Mouse (Mus musculus) liver, postnatal 0 days (tissue): ENCODE results near the gene Elmo3. TPM values are rescaled to one million over a fixed set of nuclear protein-coding genes. Genes with fewer than 3 reads are reported as not detected.

Experiments
- ATAC-seq: fragments of 200-750 bp; cut with Nextera tagmentation; 2 replicates; pipeline ENCODE4 v1.8.0; 2017; ENCODE audit warnings: mild to moderate bottlenecking, moderate library complexity
- DNase-seq: peaks from one replicate; pipeline ENCODE4 v3.0.0-alpha.2; 2016
- H3K27ac ChIP-seq: fragments of 300-500 bp; sonication (generic); 2 replicates; pipeline ENCODE4 v1.5.1; 2014; ENCODE audit warnings: antibody characterized with exemption, moderate library complexity, mild to moderate bottlenecking, low read depth
- H3K27me3 ChIP-seq: fragments of 300-500 bp; sonication (generic); 2 replicates; pipeline ENCODE4 v1.6.1; 2014; ENCODE audit warnings: low read length, control low read depth, mixed read lengths; ENCODE audit not compliant: insufficient read depth
- H3K36me3 ChIP-seq: fragments of 300-500 bp; sonication (generic); replicated peaks from 2 replicates; pipeline ENCODE4 v1.6.1; 2014; ENCODE audit warnings: mild to moderate bottlenecking, control low read depth, low read length, moderate library complexity, mixed read lengths; ENCODE audit not compliant: insufficient read depth
- H3K4me1 ChIP-seq: fragments of 300-500 bp; sonication (generic); 2 replicates; pipeline ENCODE4 v1.6.1; 2014; ENCODE audit warnings: antibody characterized with exemption, mild to moderate bottlenecking, control low read depth; ENCODE audit not compliant: insufficient read depth
- H3K4me2 ChIP-seq: fragments of 300-500 bp; sonication (generic); 2 replicates; pipeline ENCODE4 v1.6.1; 2014; ENCODE audit warnings: low read depth, mild to moderate bottlenecking, low read length, moderate library complexity, mixed read lengths
- H3K4me3 ChIP-seq: fragments of 300-500 bp; sonication (generic); 2 replicates; pipeline ENCODE4 v1.5.1; 2014; ENCODE audit warnings: low read depth, low read length
- H3K9ac ChIP-seq: fragments of 300-500 bp; sonication (generic); replicated peaks from 2 replicates; pipeline ENCODE4 v1.6.1; 2014; ENCODE audit warnings: mild to moderate bottlenecking, moderate library complexity
- H3K9me3 ChIP-seq: fragments of 300-500 bp; sonication (generic); 2 replicates; pipeline ENCODE4 v1.6.1; 2016; ENCODE audit warnings: mild to moderate bottlenecking, control low read depth, low read length, mixed read lengths
- CTCF ChIP-seq: sonication (generic); IDR thresholded peaks from 2 replicates; pipeline ENCODE4 v1.5.1; 2016; ENCODE audit warnings: antibody characterized with exemption, low read depth
- EP300 ChIP-seq: IDR thresholded peaks from 2 replicates; pipeline ENCODE4 v1.6.1; 2016; ENCODE audit warnings: antibody characterized with exemption, low read depth, mild to moderate bottlenecking
- WGBS: fragments of 180-500 bp; shearing (Covaris S2); extraction: QIAGEN DNeasy Blood & Tissue Kit; methylation state at CpG from one replicate; pipeline ENCODE4 v1.1.7; 2014; ENCODE audit not compliant: insufficient replicate concordance; 5-methylcytosine and 5-hydroxymethylcytosine counted together
- polyA plus RNA-seq: library from polyadenylated mRNA; unstranded; fragments of >200 nt; fragmentation: Nextera tagmentation; extraction: Ambion mirVana; gene quantifications from 2 replicates; pipeline ENCODE4 v1.2.1, GENCODE M21; 2015

The Elmo3 gene
- polyA plus RNA-seq, 1 experiment from 2014 or later: 7.8 TPM

DNA sequence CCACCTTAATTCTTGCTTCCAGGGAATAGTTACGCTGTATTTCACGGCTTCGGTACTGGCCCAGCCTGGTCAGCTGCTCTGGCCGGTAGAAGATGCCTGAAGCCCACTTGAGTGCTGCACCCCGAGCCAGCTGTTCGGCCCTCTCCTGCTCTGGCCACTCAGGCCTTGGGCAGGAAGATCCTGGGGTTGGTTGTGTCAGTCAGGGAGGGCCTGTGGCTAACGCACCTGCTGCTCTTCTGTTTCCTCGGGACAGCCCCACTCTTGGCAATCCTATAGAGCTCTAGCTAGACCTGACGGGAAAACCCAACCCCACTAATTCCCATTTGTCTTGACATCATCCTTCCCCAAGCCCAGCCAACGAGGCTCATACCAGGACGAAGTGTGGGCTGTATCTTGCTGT, 10.1 kb upstream of the Elmo3 start:
- DNase-seq (no peak), ATAC-seq (no peak)
- peak overlapping the region; percentile 37; the same call in 1 of the 2 replicates for H3K27ac ChIP-seq
- H3K36me3 ChIP-seq: peaks cover 14% of the 10 kb centered on the region
- peaks cover 5% of the 10 kb centered on the region for H3K27me3 ChIP-seq
- H3K4me3 ChIP-seq: peak overlapping the region; percentile 16; the same call in 1 of the 2 replicates
- H3K4me2 ChIP-seq: peak overlapping the region; percentile 34
- no peaks in the 10 kb centered on the region for H3K9me3 ChIP-seq
- WGBS: 65% methylated on average over 11 of the region's 11 CpGs
- H3K9ac ChIP-seq: no peak overlapping the region; the same call in 1 of the 2 replicates
- no peak for TF ChIP-seq EP300
- TF ChIP-seq CTCF: no peak
- peaks cover 37% of the 10 kb centered on the region for H3K4me1 ChIP-seq

GRCm38 (mm10) chr8:105295895-105296573, 9.4 kb upstream of the Elmo3 start, which contains the start of gene Exoc3l:
Gene Exoc3l (minus strand): TSS chr8:105296101.
- H3K4me2 ChIP-seq: peak within 1 kb of the TSS; percentile 90
- H3K27me3 ChIP-seq: no peaks in the 10 kb centered on the region
- H3K4me3 ChIP-seq: peak within 1 kb of the TSS; percentile 94
- H3K9me3 ChIP-seq: no peaks in the 10 kb centered on the region
- peaks cover 32% of the 10 kb centered on the region for H3K4me1 ChIP-seq
- peaks cover 22% of the 10 kb centered on the region for H3K36me3 ChIP-seq
- no peak for DNase-seq
- no peak for ATAC-seq
- TF ChIP-seq CTCF (no peak), EP300 (no peak)
- 36% methylated on average over 11 of the region's 11 CpGs for WGBS
- peak within 1 kb of the TSS; percentile 84 for H3K27ac ChIP-seq
- no peak within 1 kb of the TSS; the same call in 1 of the 2 replicates for H3K9ac ChIP-seq

- no peak for TF ChIP-seq EP300
- TF ChIP-seq CTCF: 0 out of 2 replicates have a peak, but pooled peaks have one; percentile 1
- ATAC-seq: peak; percentile 81
- Histone ChIP-seq H3K27ac (peak within 1 kb of the TSS; percentile 84), H3K9me3 (no peaks in the 10 kb centered on the region), H3K9ac (peak within 1 kb of the TSS; percentile 97), H3K36me3 (peaks cover 37% of the 10 kb centered on the region), H3K4me1 (peaks cover 40% of the 10 kb centered on the region), H3K4me3 (peak within 1 kb of the TSS; percentile 94), H3K4me2 (peak within 1 kb of the TSS; percentile 90), H3K27me3 (no peaks in the 10 kb centered on the region)
- DNase-seq: peak; percentile 95
- WGBS: under 1% methylated on average over 58 of the region's 58 CpGs
Observed at GRCm38 (mm10) chr8:105297511-105298192, 7.7 kb upstream of the Elmo3 start, which contains the start of gene E2f4. Gene E2f4 (plus strand): TSS chr8:105297663.

- Histone ChIP-seq H3K4me2 (peak overlapping the region; percentile 90), H3K9me3 (no peaks in the 10 kb centered on the region), H3K4me3 (peak overlapping the region; percentile 94), H3K4me1 (peaks cover 47% of the 10 kb centered on the region), H3K36me3 (peaks cover 47% of the 10 kb centered on the region), H3K27ac (peak overlapping the region; percentile 84), H3K9ac (peak overlapping the region; percentile 97), H3K27me3 (no peaks in the 10 kb centered on the region)
- WGBS: 38% methylated on average over 18 of the region's 18 CpGs
- DNase-seq: peak; percentile 39
- TF ChIP-seq CTCF (no peak), EP300 (no peak)
- ATAC-seq: no peak
Observed at GRCm38 (mm10) chr8:105298351-105299252, 6.8 kb upstream of the Elmo3 start.

DNA sequence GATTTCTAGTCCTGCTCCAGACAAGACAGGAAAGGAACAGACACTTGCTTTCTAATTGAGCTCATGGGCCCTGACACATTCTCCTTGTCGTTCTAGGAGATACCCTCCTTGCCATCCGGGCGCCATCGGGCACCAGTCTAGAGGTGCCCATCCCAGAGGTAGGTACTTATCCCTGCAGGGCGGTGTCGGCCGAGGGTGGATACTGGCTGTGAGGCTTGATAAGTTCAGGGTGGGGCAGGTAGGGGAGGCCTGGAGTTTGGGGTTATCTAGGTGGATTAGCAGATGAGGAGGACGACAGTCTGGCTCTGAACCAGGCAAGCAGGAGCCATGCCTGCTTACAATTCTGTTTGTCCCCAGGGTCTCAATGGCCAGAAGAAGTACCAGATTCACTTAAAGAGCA, 5.4 kb upstream of the Elmo3 start:
- peak; percentile 93 for TF ChIP-seq EP300
- no peak for TF ChIP-seq CTCF
- Histone ChIP-seq H3K9ac (peak overlapping the region; percentile 61), H3K4me1 (peaks cover 59% of the 10 kb centered on the region), H3K9me3 (no peaks in the 10 kb centered on the region), H3K36me3 (peaks cover 60% of the 10 kb centered on the region), H3K4me3 (peak overlapping the region; percentile 94), H3K27ac (peak overlapping the region; percentile 84), H3K27me3 (no peaks in the 10 kb centered on the region), H3K4me2 (peak overlapping the region; percentile 90)
- ATAC-seq: peak; percentile 86
- DNase-seq: peak; percentile 83
- WGBS: 56% methylated on average over 8 of the region's 8 CpGs
